In the genomic region with DNA sequence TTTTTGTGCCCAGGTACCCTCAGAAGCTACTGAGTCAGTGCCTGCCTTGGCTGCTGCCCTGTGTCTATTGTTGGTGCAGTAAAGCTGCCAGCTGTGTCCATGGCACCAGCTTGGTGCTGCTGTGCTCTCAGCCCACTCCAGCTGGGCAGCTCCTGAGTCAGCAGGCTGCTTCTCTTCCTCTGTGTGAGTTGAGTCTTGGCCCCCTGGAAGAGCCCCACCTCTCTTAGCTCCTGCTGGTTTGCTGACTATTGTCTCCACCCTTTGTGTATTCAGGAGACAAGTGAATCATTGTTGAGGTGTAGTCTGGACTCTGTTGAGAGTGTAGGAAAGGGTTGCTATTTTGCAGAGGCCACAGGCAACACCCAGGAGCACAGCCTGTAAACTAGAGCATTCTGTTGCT, we compare ENCODE assay signal across 12 mouse cellular contexts.
DNase-seq lines count a peak whose midpoint lies in the region; ATAC-seq and TF ChIP-seq lines count a peak whose summit lies in the region.
"Had no signal": no experiment of that assay in that cellular context is flagged by ENCODE, and none has a peak within 500 bp of the region (broad histone marks: within the 10 kb centered on the region; RNA-seq: fewer than 3 reads in every experiment).

No protein-coding gene starts in this region.

- no peaks in the 10 kb centered on the region for H3K4me1 ChIP-seq in hindbrain, postnatal 0 days (ENCODE audit: insufficient read depth, low read length)
- H3K4me1 ChIP-seq in hindbrain, embryonic 14.5 days (replicated peaks; ENCODE audit: control insufficient read depth, insufficient read depth, low read length): no peaks in the 10 kb centered on the region; the same call in 1 of the 2 replicates

- H3K27me3 ChIP-seq in hindbrain, postnatal 0 days (ENCODE audit: insufficient read depth, low read length): no peaks in the 10 kb centered on the region
- H3K27me3 ChIP-seq in hindbrain, embryonic 14.5 days (ENCODE audit: control insufficient read depth, insufficient read depth, low read length): no peaks in the 10 kb centered on the region
- H3K27me3 ChIP-seq: heart, embryonic 12.5 days had no signal

- H3K9ac ChIP-seq in hindbrain, postnatal 0 days (replicated peaks; ENCODE audit: low read length): no peak overlapping the region
- no peak overlapping the region for H3K9ac ChIP-seq in hindbrain, embryonic 14.5 days
- H3K9ac ChIP-seq: heart, embryonic 12.5 days had no signal

- no peak overlapping the region for H3K4me3 ChIP-seq in hindbrain, postnatal 0 days (ENCODE audit: low read length)
- H3K4me3 ChIP-seq in hindbrain, embryonic 14.5 days (replicated peaks; ENCODE audit: low read length): no peak overlapping the region
- H3K4me3 ChIP-seq: heart, embryonic 12.5 days had no signal

- no peaks in the 10 kb centered on the region for H3K9me3 ChIP-seq in hindbrain, postnatal 0 days (ENCODE audit: low read length)
- no peaks in the 10 kb centered on the region for H3K9me3 ChIP-seq in hindbrain, embryonic 14.5 days (ENCODE audit: control insufficient read depth, low read length)
- H3K9me3 ChIP-seq: heart, embryonic 12.5 days had no signal

- H3K27ac ChIP-seq in hindbrain, postnatal 0 days: no peak overlapping the region
- no peak overlapping the region for H3K27ac ChIP-seq in hindbrain, embryonic 14.5 days
- H3K27ac ChIP-seq: macrophage had no signal

- no peak for DNase-seq in hindbrain, postnatal 0 days (ENCODE audit: low spot score)
- no peak for DNase-seq in hindbrain, embryonic 14.5 days (ENCODE audit: low spot score)
- peak; percentile 28 for DNase-seq in right cerebral cortex, postnatal 14 days
- no peak for DNase-seq in right cerebral cortex, adult 18-20 months
- DNase-seq in fibroblast of lung, adult 2 months (ENCODE audit: low read depth): peak; percentile 43
- no peak for DNase-seq in urinary bladder, adult 2 months (ENCODE audit: low spot score)
- DNase-seq in adrenal gland, adult 8-10 months: no peak
- DNase-seq: embryo, embryonic 11 days; thymus, adult 2 months had no signal

- H3K4me2 ChIP-seq in hindbrain, postnatal 0 days (ENCODE audit: low read depth, low read length): no peak overlapping the region
- no peak overlapping the region for H3K4me2 ChIP-seq in hindbrain, embryonic 14.5 days (replicated peaks)
- H3K4me2 ChIP-seq: heart, embryonic 12.5 days had no signal

- peak; percentile 45; the same call in 1 of the 2 replicates for ATAC-seq in hindbrain, postnatal 0 days
- no peak for ATAC-seq in hindbrain, embryonic 14.5 days (ENCODE audit: low FRiP score)
- ATAC-seq: forebrain, embryonic 16.5 days had no signal

- no peak for TF ChIP-seq CTCF in hindbrain, postnatal 0 days (IDR thresholded peaks at IDR 0.05; ENCODE audit: low read depth)

- H3K36me3 ChIP-seq in hindbrain, postnatal 0 days (ENCODE audit: insufficient read depth, low read length): no peaks in the 10 kb centered on the region
- 0 out of 2 replicates have a peak, but pooled peaks cover 9% of the 10 kb centered on the region for H3K36me3 ChIP-seq in hindbrain, embryonic 14.5 days (replicated peaks; ENCODE audit: control insufficient read depth, insufficient read depth)
- H3K36me3 ChIP-seq: heart, embryonic 12.5 days had no signal

Comparison
In these comparisons a context has a peak if more than half of its experiments do, and no peak if none do; other contexts are left out.
1. DNase-seq: peak in right cerebral cortex, postnatal 14 days (single experiment) and fibroblast of lung, adult 2 months (single experiment); none in hindbrain, postnatal 0 days (single experiment), hindbrain, embryonic 14.5 days (single experiment), right cerebral cortex, adult 18-20 months (single experiment), urinary bladder, adult 2 months (single experiment) and adrenal gland, adult 8-10 months (single experiment).